Mouse (Mus musculus): Measurements from ENCODE around the gene Rps6.

- no peak for TF ChIP-seq CTCF (IDR thresholded peaks at IDR 0.05; ENCODE audit: control insufficient read depth, insufficient read depth, insufficient replicate concordance, low read depth, low read length)
- no peak for TF ChIP-seq POLR2A (IDR thresholded peaks at IDR 0.05; ENCODE audit: control insufficient read depth, low read depth, low read length)
These were observed 6.9 kb upstream of the Rps6 start for GRCm38 (mm10) chr4:86864087-86864486.

Data from testis, adult 2 months (tissue).